Mouse (Mus musculus) megakaryocyte, embryonic 14.5 days (primary cell): ENCODE measurements at regions not wholly inside any gene's neighbourhood (a gene's known extent, or its start where the extent isn't known, plus 50 kb on each side); places are given as distances from the start of the nearest gene placed in this dataset.

ENCODE experiments used
- FLI1 ChIP-seq: IDR thresholded peaks from 2 replicates; pipeline ENCODE4 v1.6.1; 2012; ENCODE audit warnings: low read length, inconsistent platforms, mixed read lengths
- GATA1 ChIP-seq: IDR thresholded peaks from 3 replicates; pipeline ENCODE4 v1.6.1; 2012; ENCODE audit warnings: mixed read lengths, low read length, inconsistent platforms, borderline replicate concordance

DNA sequence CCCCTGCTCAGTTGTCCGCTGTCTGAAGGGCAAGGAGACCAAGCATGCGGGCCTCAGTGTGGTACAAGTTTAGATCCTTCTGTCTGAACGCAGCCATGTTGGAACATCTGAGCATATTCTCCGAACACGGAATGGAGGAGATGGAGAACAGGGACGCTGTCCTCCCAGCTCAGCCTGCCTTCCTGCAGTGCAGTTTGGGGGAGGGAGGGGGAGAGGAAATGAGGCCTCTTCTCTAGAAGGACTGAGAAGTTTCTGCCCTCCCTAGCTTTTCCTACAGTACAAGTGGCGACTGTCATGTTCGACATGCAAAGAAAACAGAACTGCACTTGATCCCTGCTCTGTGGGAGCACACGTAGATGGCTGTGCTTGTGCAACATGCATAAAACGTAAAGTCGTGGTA lies 109.6 kb upstream of the Smim15 start:
- no peak for TF ChIP-seq GATA1
- no peak for TF ChIP-seq FLI1
